Mouse (Mus musculus) forelimb bud, embryonic 11.5 days (tissue): ENCODE data around the gene Mllt1.

Experiments used
- DNase-seq: peaks from one replicate; pipeline ENCODE4 v3.0.0-alpha.2; 2012; ENCODE audit warnings: low read depth, low spot score

Mllt1 gene

GRCm38 (mm10) chr17:56935363-56936131 is at the start of gene Mllt1:
Mllt1 (minus strand) TSS chr17:56935415.
- peak; percentile 95 for DNase-seq

DNA sequence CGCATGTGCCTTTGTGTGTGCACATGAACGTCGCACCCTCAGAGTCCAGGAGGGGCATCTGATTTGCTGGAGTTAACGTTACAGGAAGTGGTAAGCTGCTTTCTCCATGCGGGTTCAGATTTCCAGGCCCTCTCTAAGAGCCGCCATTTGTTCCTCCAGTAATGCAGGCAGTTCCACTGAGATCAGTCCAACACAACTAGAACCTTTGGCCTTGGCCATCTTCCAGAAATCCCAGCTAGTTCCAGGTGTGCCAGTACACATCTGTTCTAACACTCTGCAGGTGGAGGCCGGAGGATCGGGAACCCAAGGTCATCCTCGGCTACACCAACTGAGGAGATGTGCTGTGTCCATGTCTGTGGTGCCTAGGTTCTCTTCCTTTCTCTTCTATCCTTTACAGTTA is 49.7 kb upstream of the Mllt1 start:
- no peak for DNase-seq

DNA sequence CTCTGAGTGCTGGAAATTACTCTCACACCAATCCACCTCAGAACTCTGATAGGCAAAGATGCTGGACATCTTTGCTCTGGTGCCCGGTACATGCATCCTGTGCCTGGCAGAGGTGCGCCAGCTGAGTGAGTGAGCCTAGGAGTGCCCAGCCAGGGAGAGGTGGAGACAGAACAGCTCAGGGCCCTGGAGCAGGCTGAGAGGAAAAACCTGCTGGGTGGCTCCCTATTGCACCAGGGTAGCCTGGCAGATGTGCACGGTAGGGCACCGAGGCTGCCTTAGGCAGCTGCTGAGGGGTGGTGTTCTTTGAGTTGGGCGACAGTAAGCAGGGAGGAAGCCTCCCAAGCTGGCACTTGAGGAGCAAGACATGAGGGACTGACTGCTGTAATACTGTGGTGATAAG is 46.8 kb upstream of the Mllt1 start, which contains the start of gene Acer1:
Acer1 (minus strand) TSS at position 114 of the 400 bp plus-strand sequence.
- DNase-seq = no peak

- no peak for DNase-seq
Measured at GRCm38 (mm10) chr17:56981049-56981448, 45.8 kb upstream of the Mllt1 start.

GRCm38 (mm10) chr17:56979524-56979923 is 44.3 kb upstream of the Mllt1 start:
- DNase-seq = no peak

DNA sequence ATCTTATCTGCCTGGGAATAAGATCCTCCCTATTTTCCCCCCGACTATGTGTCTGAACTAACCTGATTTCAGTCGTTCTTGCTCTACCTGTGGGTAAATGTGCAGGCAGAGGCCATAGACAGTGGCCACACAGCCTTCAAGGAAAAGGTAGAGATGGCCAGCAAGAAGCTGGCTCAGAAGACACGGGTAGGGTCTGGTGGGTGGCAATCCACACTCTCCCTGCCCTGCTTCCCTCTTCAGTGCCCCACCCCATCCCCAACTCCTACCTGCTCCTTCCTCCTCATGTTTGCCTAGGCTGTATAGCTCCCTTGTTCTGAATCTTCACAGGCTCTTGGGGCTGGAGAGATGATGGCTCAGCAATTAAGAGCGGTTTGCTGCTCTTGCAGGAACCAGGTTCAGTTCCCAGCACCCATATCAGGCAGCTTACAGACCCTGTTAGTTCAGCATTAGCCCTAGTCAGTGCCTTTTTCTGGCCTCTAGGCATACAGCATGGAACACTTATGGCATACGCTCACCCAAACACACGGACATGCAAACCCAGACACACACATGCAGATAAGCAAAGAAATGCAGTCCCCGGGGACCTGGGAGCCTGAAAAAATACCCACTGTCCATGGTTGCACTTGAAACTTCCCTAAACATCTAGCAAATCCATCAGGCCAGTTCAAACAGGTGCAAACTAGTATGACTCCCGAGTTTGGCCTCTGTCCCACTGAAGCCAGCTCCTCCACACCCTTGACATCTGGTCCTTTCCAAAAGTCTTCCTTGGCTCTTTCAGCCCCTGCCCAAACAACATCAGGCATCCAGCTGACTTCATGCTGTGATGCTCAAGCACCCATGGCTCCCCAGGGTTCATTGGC is 41.5 kb upstream of the Mllt1 start:
- no peak for DNase-seq

- DNase-seq = no peak
Measured at GRCm38 (mm10) chr17:56975391-56975790, 40.2 kb upstream of the Mllt1 start.

DNA sequence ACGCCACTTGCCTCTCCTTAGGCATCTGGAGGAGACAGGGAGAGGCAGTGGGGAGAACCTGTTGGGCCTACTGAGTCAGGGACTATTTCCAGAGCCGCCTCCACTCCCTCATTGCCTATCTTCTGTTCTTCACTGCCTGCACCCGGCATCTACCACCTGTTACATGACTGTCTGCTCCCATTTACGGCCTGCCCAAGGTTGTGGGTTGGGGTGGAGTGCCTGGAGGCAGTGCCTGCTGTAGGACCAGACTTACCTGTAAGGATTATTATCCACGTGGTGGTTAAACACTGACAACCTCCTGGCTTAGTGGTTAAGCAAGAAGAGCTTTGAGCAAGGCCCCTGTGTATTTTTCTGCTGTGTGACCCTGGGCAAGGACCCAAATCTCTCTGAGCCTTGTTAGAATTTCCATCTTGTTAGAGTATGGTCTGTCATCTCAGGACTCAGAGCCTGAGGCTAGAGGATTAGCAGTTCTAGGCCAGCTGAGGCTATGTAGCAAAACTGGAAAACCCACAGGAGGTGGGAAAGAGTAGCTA is 39.6 kb upstream of the Mllt1 start:
- DNase-seq = no peak

- DNase-seq = no peak
Measured at GRCm38 (mm10) chr17:56973956-56974707, 38.9 kb upstream of the Mllt1 start.

- DNase-seq = no peak
Measured at GRCm38 (mm10) chr17:56970081-56970480, 34.9 kb upstream of the Mllt1 start.

DNA sequence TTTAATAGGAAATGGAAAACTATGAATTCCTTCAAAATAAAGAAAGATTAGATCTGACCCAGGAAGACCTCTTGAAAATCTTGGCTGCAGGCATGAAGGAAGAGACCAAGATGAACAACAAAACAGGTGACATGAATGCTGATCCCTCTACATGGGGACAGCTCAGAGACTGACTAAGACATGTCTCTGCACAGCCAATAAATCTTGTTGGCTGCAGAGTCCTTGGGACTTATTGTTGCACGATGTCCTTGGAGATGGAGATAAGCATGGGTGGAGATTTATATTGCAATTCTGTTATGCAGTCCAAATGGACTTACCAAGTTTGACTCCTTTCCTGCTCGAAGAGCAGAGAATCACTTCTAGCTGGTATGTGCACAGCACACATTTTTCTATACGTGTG is 34.1 kb upstream of the Mllt1 start:
- no peak for DNase-seq

DNA sequence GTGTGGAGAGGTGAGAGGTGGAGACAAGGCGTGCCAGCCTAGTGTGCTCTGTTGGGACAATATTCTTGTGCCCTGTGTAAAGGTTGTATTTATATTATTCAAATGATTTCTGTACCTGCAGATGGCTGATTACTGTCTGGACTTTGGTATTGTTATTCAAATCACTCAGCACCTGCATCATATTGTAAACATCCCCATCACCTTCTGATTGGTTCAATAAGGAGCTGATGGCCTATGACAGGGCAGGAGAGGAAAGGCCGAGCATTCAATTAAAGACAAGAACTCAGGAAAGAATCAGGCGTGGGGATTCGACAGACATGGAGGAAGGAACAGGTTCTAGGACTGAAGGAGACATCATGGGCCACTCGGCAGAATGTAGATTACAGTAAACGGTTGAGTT is 28.4 kb upstream of the Mllt1 start:
- DNase-seq = no peak

- no peak for DNase-seq
Measured at GRCm38 (mm10) chr17:56962642-56963405, 27.6 kb upstream of the Mllt1 start.

GRCm38 (mm10) chr17:56961880-56962279 is 26.7 kb upstream of the Mllt1 start:
- no peak for DNase-seq

- DNase-seq = no peak
Measured at GRCm38 (mm10) chr17:56958667-56959066, 23.5 kb upstream of the Mllt1 start.

DNA sequence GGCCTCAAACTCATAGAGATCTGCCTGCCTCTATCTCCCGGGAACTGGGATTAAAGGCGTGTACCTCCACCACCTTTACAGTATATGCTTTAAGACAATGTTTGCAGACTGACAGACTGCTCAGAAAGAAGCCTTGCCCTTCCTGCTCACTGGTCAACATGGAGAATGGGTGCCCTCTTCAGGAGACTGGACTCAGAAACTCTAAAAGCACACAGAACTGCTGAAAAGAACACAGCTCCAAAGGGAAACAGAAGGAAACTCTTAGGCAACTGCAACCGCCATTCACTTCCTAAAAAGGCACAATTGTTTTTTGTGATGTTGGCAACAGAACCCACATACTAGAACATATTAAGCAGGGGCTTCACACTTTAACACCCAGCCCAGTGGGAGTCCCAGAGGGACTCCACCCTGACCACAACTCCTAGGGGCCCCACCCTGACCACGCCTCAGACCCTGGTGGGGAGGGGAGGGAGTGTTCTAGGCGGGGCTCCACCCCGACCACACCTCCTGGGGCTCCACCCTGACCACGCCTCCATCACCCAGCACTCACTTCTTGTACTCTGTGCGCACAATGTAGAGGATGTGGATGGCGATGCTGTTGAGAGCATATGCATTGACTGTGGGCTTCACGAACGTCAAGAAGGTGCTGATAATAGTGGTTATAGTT is 22.7 kb upstream of the Mllt1 start:
- DNase-seq = no peak

DNA sequence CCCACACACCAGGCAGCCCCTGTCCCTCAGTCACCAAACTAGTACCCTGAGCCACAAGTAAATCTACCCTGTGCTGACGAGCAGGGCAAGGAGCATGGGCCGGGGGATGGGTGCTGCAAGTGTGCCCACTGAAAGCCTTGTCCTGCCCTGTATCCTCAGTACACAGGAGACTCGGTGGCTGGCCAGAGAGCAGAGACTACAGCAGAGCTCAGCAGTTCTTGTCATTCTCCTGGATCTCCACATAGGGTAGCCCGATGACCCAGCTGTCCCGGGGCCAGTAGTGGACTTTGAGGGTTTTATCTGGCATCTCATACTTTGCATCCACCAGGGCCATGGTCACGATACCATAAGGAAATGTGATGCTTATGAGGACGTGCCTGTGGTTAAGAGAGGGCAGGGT is 19.7 kb upstream of the Mllt1 start:
- no peak for DNase-seq

GRCm38 (mm10) chr17:56952639-56953038 is 17.4 kb upstream of the Mllt1 start:
- DNase-seq = no peak

DNA sequence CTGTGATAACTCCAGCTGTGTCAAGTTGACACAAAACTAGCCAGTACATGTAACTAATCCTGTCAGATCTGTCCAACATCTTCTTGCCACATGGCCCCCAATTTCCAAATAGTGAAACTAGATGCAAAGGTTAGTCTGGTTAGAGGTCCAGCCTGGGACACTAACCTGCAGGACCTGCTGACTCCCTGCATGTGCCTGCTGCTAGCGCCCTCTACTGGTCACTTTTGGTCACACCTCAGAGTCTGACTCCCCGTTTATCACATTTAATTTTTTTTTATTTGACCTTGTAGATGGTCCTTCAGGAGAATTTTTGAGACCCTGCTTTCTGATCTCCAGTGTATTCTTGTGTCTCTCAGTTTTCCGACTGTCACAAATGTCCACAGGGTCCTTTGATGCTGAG is 15.7 kb upstream of the Mllt1 start:
- DNase-seq = peak; percentile 48

GRCm38 (mm10) chr17:56938751-56939150 is 3.5 kb upstream of the Mllt1 start:
- DNase-seq = no peak
